Mouse (Mus musculus): Measurements from ENCODE around the gene Hoxb5. TPM values are rescaled to one million over a fixed set of nuclear protein-coding genes. Genes with fewer than 3 reads are reported as not detected.

The Hoxb5 gene
- polyA plus RNA-seq, 1 experiment from 2014 or later: 0.38 TPM

GRCm38 (mm10) chr11:96263636-96264389, 39.3 kb upstream of the Hoxb5 start:
- no peak overlapping the region for H3K9ac ChIP-seq
- no peak overlapping the region for H3K4me2 ChIP-seq (replicated peaks)
- no peak for ATAC-seq (ENCODE audit: insufficient number of reproducible peaks, insufficient read depth, low FRiP score, low TSS enrichment)
- no peaks in the 10 kb centered on the region for H3K36me3 ChIP-seq
- H3K4me1 ChIP-seq: no peaks in the 10 kb centered on the region
- H3K9me3 ChIP-seq: no peaks in the 10 kb centered on the region
- no peak overlapping the region for H3K27ac ChIP-seq
- H3K4me3 ChIP-seq: no peak overlapping the region
- peaks cover 98% of the 10 kb centered on the region for H3K27me3 ChIP-seq
- WGBS: 2% methylated on average over 33 of the region's 33 CpGs

- 2% methylated on average over 8 of the region's 8 CpGs for WGBS
- Histone ChIP-seq H3K4me2 (replicated peaks) (no peak overlapping the region), H3K4me3 (no peak overlapping the region), H3K9me3 (no peaks in the 10 kb centered on the region), H3K36me3 (no peaks in the 10 kb centered on the region), H3K4me1 (no peaks in the 10 kb centered on the region), H3K9ac (no peak overlapping the region), H3K27me3 (peaks cover 98% of the 10 kb centered on the region), H3K27ac (no peak overlapping the region)
- no peak for ATAC-seq (ENCODE audit: insufficient number of reproducible peaks, insufficient read depth, low FRiP score, low TSS enrichment)
Measured at GRCm38 (mm10) chr11:96264390-96265020, 38.6 kb upstream of the Hoxb5 start.

- Histone ChIP-seq H3K9me3 (no peaks in the 10 kb centered on the region), H3K27me3 (peaks cover 98% of the 10 kb centered on the region), H3K4me2 (replicated peaks) (no peak overlapping the region), H3K9ac (no peak overlapping the region), H3K27ac (no peak overlapping the region), H3K4me1 (no peaks in the 10 kb centered on the region), H3K36me3 (no peaks in the 10 kb centered on the region), H3K4me3 (no peak overlapping the region)
- no peak for ATAC-seq (ENCODE audit: insufficient number of reproducible peaks, insufficient read depth, low FRiP score, low TSS enrichment)
- 2% methylated on average over 7 of the region's 7 CpGs for WGBS
Measured at GRCm38 (mm10) chr11:96265954-96266353, 37.2 kb upstream of the Hoxb5 start.

GRCm38 (mm10) chr11:96267021-96267920, 35.9 kb upstream of the Hoxb5 start:
- 9% methylated on average over 7 of the region's 7 CpGs for WGBS
- H3K9me3 ChIP-seq: no peaks in the 10 kb centered on the region
- no peak for ATAC-seq (ENCODE audit: insufficient number of reproducible peaks, insufficient read depth, low FRiP score, low TSS enrichment)
- no peak overlapping the region for H3K4me3 ChIP-seq
- no peaks in the 10 kb centered on the region for H3K36me3 ChIP-seq
- peaks cover 98% of the 10 kb centered on the region for H3K27me3 ChIP-seq
- H3K4me1 ChIP-seq: no peaks in the 10 kb centered on the region; the same call in 1 of the 2 replicates
- H3K9ac ChIP-seq: no peak overlapping the region
- no peak overlapping the region for H3K4me2 ChIP-seq (replicated peaks)
- H3K27ac ChIP-seq: no peak overlapping the region

- H3K4me1 ChIP-seq: no peaks in the 10 kb centered on the region; the same call in 1 of the 2 replicates
- no peak overlapping the region for H3K27ac ChIP-seq
- no peak overlapping the region for H3K4me3 ChIP-seq
- peaks cover 98% of the 10 kb centered on the region for H3K27me3 ChIP-seq
- no peaks in the 10 kb centered on the region for H3K36me3 ChIP-seq
- no peak overlapping the region for H3K4me2 ChIP-seq (replicated peaks)
- H3K9ac ChIP-seq: no peak overlapping the region
- WGBS: 7% methylated on average over 1 of the region's 1 CpGs
- no peak for ATAC-seq (ENCODE audit: insufficient number of reproducible peaks, insufficient read depth, low FRiP score, low TSS enrichment)
- H3K9me3 ChIP-seq: no peaks in the 10 kb centered on the region
Measured at GRCm38 (mm10) chr11:96268031-96268745, 34.9 kb upstream of the Hoxb5 start.

- H3K9me3 ChIP-seq: no peaks in the 10 kb centered on the region
- no peak overlapping the region for H3K9ac ChIP-seq
- H3K4me2 ChIP-seq (replicated peaks): no peak overlapping the region
- H3K27ac ChIP-seq: no peak overlapping the region
- peaks cover 98% of the 10 kb centered on the region for H3K27me3 ChIP-seq
- ATAC-seq (ENCODE audit: insufficient number of reproducible peaks, insufficient read depth, low FRiP score, low TSS enrichment): no peak
- WGBS: under 1% methylated on average over 19 of the region's 19 CpGs
- H3K4me1 ChIP-seq: no peaks in the 10 kb centered on the region; the same call in 1 of the 2 replicates
- no peak overlapping the region for H3K4me3 ChIP-seq
- no peaks in the 10 kb centered on the region for H3K36me3 ChIP-seq
Measured at GRCm38 (mm10) chr11:96269869-96270268, 33.3 kb upstream of the Hoxb5 start.

- Histone ChIP-seq H3K4me3 (peak within 1 kb of the TSS; percentile 20), H3K27ac (no peak within 1 kb of the TSS), H3K27me3 (peaks cover 98% of the 10 kb centered on the region), H3K4me2 (replicated peaks) (0 out of 2 replicates have a peak within 1 kb of the TSS, but pooled peaks have one; percentile 3), H3K9ac (no peak within 1 kb of the TSS), H3K4me1 (no peaks in the 10 kb centered on the region; the same call in 1 of the 2 replicates), H3K9me3 (no peaks in the 10 kb centered on the region), H3K36me3 (no peaks in the 10 kb centered on the region)
- no peak for ATAC-seq (ENCODE audit: insufficient number of reproducible peaks, insufficient read depth, low FRiP score, low TSS enrichment)
- under 1% methylated on average over 40 of the region's 40 CpGs for WGBS
Measured at GRCm38 (mm10) chr11:96270996-96271540, 32.1 kb upstream of the Hoxb5 start, which contains the start of gene Hoxb9. Gene Hoxb9, plus strand, starts transcription at chr11:96271457.

- H3K27me3 ChIP-seq: peaks cover 98% of the 10 kb centered on the region
- H3K4me2 ChIP-seq (replicated peaks): 0 out of 2 replicates have a peak overlapping the region, but pooled peaks have one; percentile 3
- no peaks in the 10 kb centered on the region for H3K36me3 ChIP-seq
- H3K27ac ChIP-seq: no peak overlapping the region
- H3K9ac ChIP-seq: no peak overlapping the region
- no peak for ATAC-seq (ENCODE audit: insufficient number of reproducible peaks, insufficient read depth, low FRiP score, low TSS enrichment)
- no peaks in the 10 kb centered on the region for H3K9me3 ChIP-seq
- H3K4me3 ChIP-seq: peak overlapping the region; percentile 20
- H3K4me1 ChIP-seq: no peaks in the 10 kb centered on the region; the same call in 1 of the 2 replicates
- WGBS: under 1% methylated on average over 52 of the region's 52 CpGs
Measured at GRCm38 (mm10) chr11:96271541-96272011, 31.6 kb upstream of the Hoxb5 start.

GRCm38 (mm10) chr11:96272024-96272921, 30.9 kb upstream of the Hoxb5 start:
- under 1% methylated on average over 54 of the region's 58 CpGs for WGBS
- Histone ChIP-seq H3K27me3 (peaks cover 98% of the 10 kb centered on the region), H3K4me2 (replicated peaks) (no peak overlapping the region), H3K9me3 (no peaks in the 10 kb centered on the region), H3K9ac (no peak overlapping the region), H3K4me1 (no peaks in the 10 kb centered on the region; the same call in 1 of the 2 replicates), H3K4me3 (no peak overlapping the region), H3K36me3 (no peaks in the 10 kb centered on the region), H3K27ac (no peak overlapping the region)
- no peak for ATAC-seq (ENCODE audit: insufficient number of reproducible peaks, insufficient read depth, low FRiP score, low TSS enrichment)

- Histone ChIP-seq H3K27me3 (peaks cover 99% of the 10 kb centered on the region), H3K9me3 (no peaks in the 10 kb centered on the region), H3K27ac (no peak overlapping the region), H3K4me1 (no peaks in the 10 kb centered on the region; the same call in 1 of the 2 replicates), H3K4me2 (replicated peaks) (no peak overlapping the region), H3K4me3 (no peak overlapping the region), H3K36me3 (no peaks in the 10 kb centered on the region), H3K9ac (no peak overlapping the region)
- ATAC-seq (ENCODE audit: insufficient number of reproducible peaks, insufficient read depth, low FRiP score, low TSS enrichment): no peak
- 3% methylated on average over 10 of the region's 10 CpGs for WGBS
Measured at GRCm38 (mm10) chr11:96274428-96274827, 28.7 kb upstream of the Hoxb5 start.

Data from embryonic facial prominence, embryonic 12.5 days (tissue).